Mouse (Mus musculus): Measurements from ENCODE around the gene Mthfs. TPM values are rescaled to one million over a fixed set of nuclear protein-coding genes. Genes with fewer than 3 reads are reported as not detected.
"Not testable (repeated sequence)": the region's sequence is repeated elsewhere in the genome, so short reads cannot be mapped to it uniquely, and the experiment has no call there.

Gene Mthfs
- 6.4 TPM for polyA plus RNA-seq (2012; fragmentation: generic; extraction: Trizol)

DNA sequence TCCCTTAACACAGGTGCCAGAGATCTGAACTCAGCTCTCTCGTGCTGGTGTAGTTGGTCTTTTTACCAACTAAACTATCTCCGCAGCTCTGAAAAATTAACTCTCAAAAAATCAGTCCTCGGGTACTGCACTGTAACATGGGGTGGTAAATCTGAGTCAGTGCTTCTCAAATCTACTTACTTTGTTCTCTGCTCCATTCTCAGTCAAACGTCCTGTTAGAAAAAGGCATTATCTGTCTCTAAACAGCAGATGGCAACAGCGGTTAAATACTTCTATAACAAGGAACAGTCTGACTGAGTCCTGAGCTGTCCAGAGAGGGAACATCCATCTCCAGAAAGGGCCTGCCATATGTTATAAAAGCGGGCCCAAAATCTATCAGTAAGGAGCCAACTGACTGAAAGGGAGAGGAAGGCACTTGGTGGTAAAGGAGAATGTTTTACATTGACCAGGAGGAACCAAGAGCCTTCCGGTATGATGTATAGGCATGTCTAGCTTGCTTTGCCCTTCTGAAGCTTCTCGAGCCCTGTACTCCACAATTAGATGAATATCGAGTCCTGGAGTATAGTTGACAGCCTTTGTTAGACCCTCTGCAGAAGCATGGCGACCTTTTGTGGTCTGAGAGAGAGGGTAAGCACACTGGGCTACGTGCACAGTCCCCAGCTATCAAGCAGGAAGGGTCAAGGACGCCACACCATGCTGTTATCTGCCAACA is at the start of gene Mthfs:
Gene Mthfs, plus strand, starts transcription at position 324 of the 712 bp plus-strand sequence.
- not testable (repeated sequence) for H3ac ChIP-seq (ENCODE audit: control insufficient read depth, insufficient read length); H3K27me3 ChIP-seq (ENCODE audit: control insufficient read depth, insufficient read depth, insufficient read length); H3K79me2 ChIP-seq (ENCODE audit: control insufficient read depth, insufficient read depth); H3K36me3 ChIP-seq (ENCODE audit: control insufficient read depth, insufficient read depth)
- Histone ChIP-seq H3K4me2 (ENCODE audit: low read depth) (peak within 1 kb of the TSS; percentile 74), H3K4me3 (peak within 1 kb of the TSS; percentile 23)

DNA sequence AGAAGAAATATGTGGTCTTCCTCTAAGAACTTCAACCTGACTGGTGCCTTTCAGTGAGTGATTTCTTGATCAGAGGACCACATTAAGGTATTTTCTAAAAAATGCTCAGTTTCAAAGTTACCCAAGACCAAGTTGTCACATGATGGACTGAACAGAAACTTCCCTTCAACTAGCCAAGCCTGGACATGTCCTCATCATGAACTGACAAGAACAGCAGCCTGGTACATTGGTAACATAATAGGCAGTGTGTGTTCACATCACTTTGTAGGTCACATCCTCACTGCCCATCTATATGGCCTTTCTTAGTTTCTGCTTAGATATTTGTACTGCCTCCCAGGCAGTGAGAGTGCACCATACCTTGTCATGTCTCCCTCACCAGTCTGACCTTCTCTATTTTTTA is 37.9 kb upstream of the Mthfs start:
- not testable (repeated sequence) for H3K79me2 ChIP-seq (ENCODE audit: control insufficient read depth, insufficient read depth); H3K36me3 ChIP-seq (ENCODE audit: control insufficient read depth, insufficient read depth); H3K4me3 ChIP-seq; H3K27me3 ChIP-seq (ENCODE audit: control insufficient read depth, insufficient read depth, insufficient read length); H3K4me2 ChIP-seq (ENCODE audit: low read depth); H3ac ChIP-seq (ENCODE audit: control insufficient read depth, insufficient read length)

DNA sequence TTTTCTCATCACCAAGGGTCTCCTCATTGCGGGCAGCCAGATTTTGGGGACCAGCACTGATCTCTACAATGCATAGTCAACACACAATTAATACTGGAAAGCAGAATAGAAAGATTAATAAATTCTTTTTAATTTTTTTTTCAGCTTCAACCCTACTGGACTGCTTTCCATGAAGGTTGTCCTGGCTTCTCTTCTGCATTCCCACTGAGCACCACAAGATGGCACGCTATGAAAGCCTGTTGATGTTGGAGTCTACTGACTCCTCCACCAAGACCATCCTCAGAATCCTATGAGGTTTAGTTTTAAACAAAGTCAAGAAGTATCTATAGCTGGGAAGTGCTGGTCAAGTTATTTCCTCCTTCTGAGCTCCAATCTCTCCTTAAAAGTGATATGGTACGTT is 31.6 kb upstream of the Mthfs start:
- not testable (repeated sequence) for H3K36me3 ChIP-seq (ENCODE audit: control insufficient read depth, insufficient read depth); H3K4me2 ChIP-seq (ENCODE audit: low read depth); H3K27me3 ChIP-seq (ENCODE audit: control insufficient read depth, insufficient read depth, insufficient read length); H3K4me3 ChIP-seq; H3ac ChIP-seq (ENCODE audit: control insufficient read depth, insufficient read length); H3K79me2 ChIP-seq (ENCODE audit: control insufficient read depth, insufficient read depth)

DNA sequence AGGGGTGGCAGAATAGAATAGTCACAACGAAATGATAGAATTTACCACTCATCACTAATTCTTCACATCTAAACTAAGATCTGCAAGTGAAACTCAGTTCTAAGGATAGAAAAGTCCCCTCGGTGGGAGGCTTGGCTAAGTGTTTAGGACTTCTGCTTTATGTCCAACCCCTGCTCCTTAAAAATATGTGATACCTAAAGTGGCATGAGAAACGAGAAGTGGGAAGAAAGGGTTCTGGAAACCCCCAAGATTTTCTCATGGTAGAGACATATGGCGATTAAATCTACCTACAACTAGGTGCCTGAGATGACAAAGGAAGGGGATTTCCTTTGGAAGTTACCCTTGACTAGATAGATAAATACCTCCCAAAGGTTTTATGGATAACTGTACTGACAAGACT is 31.0 kb upstream of the Mthfs start:
- not testable (repeated sequence) for H3K4me2 ChIP-seq (ENCODE audit: low read depth); H3K79me2 ChIP-seq (ENCODE audit: control insufficient read depth, insufficient read depth); H3ac ChIP-seq (ENCODE audit: control insufficient read depth, insufficient read length); H3K4me3 ChIP-seq; H3K27me3 ChIP-seq (ENCODE audit: control insufficient read depth, insufficient read depth, insufficient read length); H3K36me3 ChIP-seq (ENCODE audit: control insufficient read depth, insufficient read depth)

DNA sequence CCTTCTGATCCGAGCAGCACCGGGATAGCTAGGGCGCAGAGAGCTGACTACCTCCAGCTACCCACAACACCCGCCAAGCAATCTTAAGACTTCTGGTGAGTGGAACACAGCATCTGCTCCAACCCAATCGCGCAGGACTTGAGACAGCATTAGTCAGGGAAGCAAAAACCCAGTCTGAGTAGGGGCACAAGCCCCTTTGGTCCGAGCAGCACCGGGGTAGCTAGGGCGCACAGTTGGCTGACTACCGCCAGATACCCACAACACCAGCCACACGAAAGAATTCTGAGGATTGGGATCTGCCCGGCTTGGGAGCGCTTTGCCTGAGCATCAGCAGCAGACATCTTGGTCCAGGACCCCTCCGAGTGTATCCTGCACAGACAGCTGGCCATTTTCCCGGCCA is 23.5 kb upstream of the Mthfs start:
- not testable (repeated sequence) for H3K36me3 ChIP-seq (ENCODE audit: control insufficient read depth, insufficient read depth); H3K79me2 ChIP-seq (ENCODE audit: control insufficient read depth, insufficient read depth); H3ac ChIP-seq (ENCODE audit: control insufficient read depth, insufficient read length); H3K4me2 ChIP-seq (ENCODE audit: low read depth); H3K27me3 ChIP-seq (ENCODE audit: control insufficient read depth, insufficient read depth, insufficient read length); H3K4me3 ChIP-seq

DNA sequence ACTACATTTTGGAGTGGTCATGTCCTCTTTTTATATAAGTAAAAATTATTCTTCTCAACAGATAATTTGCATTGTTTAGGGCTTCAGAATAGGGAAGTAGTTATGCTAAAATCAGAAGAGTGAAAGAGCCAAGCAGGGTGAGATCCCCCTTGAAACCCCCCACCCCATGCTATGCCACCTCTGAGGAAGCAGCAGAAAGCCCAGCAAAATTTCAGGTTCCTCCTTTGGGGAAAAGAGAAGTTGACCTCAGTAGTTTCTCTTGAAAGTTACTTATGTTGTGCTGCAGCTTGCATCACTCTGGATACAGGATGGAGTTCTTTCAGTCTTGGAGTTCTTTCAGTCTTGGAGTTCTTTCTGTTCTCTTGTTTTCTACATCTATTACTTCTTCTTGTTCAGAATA is 15.0 kb upstream of the Mthfs start:
- not testable (repeated sequence) for H3ac ChIP-seq (ENCODE audit: control insufficient read depth, insufficient read length); H3K36me3 ChIP-seq (ENCODE audit: control insufficient read depth, insufficient read depth); H3K79me2 ChIP-seq (ENCODE audit: control insufficient read depth, insufficient read depth); H3K4me2 ChIP-seq (ENCODE audit: low read depth); H3K4me3 ChIP-seq; H3K27me3 ChIP-seq (ENCODE audit: control insufficient read depth, insufficient read depth, insufficient read length)

DNA sequence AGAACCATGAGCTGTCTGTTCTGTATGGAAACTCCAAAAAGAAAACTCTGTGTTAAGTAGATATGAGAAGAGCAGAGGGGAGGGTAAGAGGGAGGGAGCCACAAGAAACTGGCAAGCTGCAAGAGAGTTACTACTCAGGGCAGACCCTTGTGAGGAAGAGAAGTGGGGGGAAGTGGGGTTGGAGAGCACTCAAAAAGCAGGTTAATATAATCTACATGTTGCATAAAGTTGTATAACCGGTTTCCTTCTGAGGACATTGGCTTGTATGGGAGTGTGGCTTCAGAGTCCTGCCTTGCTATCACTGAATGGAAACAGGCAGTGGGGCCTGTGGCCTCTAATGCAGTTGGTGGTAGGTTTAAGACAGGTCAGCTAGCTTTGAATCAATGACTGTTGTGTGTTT is 13.0 kb upstream of the Mthfs start:
- not testable (repeated sequence) for H3K4me3 ChIP-seq; H3K36me3 ChIP-seq (ENCODE audit: control insufficient read depth, insufficient read depth); H3K79me2 ChIP-seq (ENCODE audit: control insufficient read depth, insufficient read depth); H3ac ChIP-seq (ENCODE audit: control insufficient read depth, insufficient read length); H3K4me2 ChIP-seq (ENCODE audit: low read depth); H3K27me3 ChIP-seq (ENCODE audit: control insufficient read depth, insufficient read depth, insufficient read length)

DNA sequence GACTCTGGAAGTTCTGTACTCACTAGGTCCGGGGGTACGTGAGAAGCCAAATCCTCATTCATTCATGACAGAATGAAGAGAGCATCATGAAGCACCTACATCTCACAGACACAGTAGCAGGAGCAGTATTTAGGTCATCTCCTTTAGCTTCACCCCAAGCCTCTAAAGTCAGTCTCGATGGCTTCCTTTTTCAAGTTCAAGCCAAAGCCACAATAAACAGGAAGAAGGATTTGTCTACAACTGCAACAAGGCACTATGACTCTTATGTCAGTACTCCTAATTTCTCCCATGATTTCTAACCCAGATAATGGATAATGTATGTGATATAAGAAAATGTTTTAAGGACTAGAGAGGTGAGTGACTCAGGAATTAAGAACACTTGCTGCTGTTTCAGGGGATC is 12.1 kb upstream of the Mthfs start:
- not testable (repeated sequence) for H3K79me2 ChIP-seq (ENCODE audit: control insufficient read depth, insufficient read depth); H3ac ChIP-seq (ENCODE audit: control insufficient read depth, insufficient read length); H3K4me2 ChIP-seq (ENCODE audit: low read depth); H3K36me3 ChIP-seq (ENCODE audit: control insufficient read depth, insufficient read depth); H3K27me3 ChIP-seq (ENCODE audit: control insufficient read depth, insufficient read depth, insufficient read length); H3K4me3 ChIP-seq

DNA sequence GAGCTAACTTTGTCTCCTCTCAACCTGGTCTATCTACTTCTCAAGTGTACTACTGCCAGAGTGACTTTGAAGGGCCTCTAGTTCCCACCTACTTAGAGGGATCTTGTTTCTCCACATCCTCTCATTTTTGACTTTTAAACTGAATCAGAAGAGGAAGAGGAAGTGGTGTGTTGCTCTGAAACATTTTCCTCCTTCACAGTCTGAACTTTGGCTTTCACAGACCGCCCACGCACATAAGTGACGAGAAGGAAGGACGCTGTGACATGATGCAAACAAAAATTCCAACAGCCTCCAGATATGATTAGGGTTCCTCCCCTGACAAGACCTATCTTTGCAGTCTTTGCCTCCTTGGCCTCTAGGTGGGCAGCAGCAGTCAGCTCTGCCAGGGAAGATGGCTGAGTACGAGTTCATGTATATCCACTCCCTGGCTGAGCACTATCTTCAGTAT is 11.5 kb upstream of the Mthfs start, which contains the start of the genes Bcl2a1b and Gm29094:
Gene Bcl2a1b, plus strand, starts transcription at position 241 of the 448 bp plus-strand sequence.
Gene Gm29094, plus strand, starts transcription at position 411 of the 448 bp plus-strand sequence.
- H3K27me3 ChIP-seq (ENCODE audit: control insufficient read depth, insufficient read depth, insufficient read length); H3K4me3 ChIP-seq; H3K36me3 ChIP-seq (ENCODE audit: control insufficient read depth, insufficient read depth); H3ac ChIP-seq (ENCODE audit: control insufficient read depth, insufficient read length); H3K79me2 ChIP-seq (ENCODE audit: control insufficient read depth, insufficient read depth); H3K4me2 ChIP-seq (ENCODE audit: low read depth): not testable (repeated sequence)

DNA sequence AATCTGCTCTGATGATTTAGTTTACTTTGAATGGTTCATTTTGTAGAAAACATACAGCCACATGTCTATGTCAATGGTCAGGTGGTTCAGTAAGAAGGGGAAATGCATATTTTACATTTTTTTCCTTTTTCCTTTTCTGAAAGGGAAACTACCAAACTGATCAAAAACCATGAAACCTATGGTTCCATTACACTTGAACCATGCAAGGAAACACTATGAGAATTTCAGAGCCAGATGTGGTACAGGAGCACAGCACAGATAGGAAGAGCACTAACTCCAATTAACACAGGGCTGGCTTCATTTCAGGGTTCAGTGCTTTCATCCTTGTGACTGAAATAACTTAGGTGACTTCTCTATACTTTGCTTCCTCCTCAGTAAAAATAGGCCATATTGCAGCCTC is 8.2 kb upstream of the Mthfs start:
- not testable (repeated sequence) for H3K36me3 ChIP-seq (ENCODE audit: control insufficient read depth, insufficient read depth); H3K79me2 ChIP-seq (ENCODE audit: control insufficient read depth, insufficient read depth); H3K4me3 ChIP-seq; H3K4me2 ChIP-seq (ENCODE audit: low read depth); H3ac ChIP-seq (ENCODE audit: control insufficient read depth, insufficient read length); H3K27me3 ChIP-seq (ENCODE audit: control insufficient read depth, insufficient read depth, insufficient read length)

DNA sequence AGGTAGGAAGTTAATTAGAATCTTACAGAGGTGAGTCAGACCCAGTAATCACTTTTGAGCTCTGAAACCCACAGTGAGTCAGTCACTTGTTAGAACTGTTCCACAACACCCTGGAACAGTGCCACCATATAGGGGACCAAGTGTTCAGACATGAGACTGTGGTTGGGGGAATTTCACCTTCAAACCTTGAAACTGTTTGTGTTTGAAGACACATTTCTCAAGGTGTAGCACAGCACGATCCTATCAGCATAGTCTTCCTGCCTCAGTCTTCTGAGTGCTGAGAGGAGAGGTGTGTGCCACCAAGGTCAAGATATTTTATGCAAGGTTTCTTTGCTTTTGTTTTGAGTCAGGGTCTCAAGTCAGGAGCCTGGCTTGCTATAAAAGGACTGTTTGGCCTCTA is 1.5 kb upstream of the Mthfs start:
- not testable (repeated sequence) for H3K4me2 ChIP-seq (ENCODE audit: low read depth); H3K4me3 ChIP-seq; H3K36me3 ChIP-seq (ENCODE audit: control insufficient read depth, insufficient read depth); H3ac ChIP-seq (ENCODE audit: control insufficient read depth, insufficient read length); H3K27me3 ChIP-seq (ENCODE audit: control insufficient read depth, insufficient read depth, insufficient read length); H3K79me2 ChIP-seq (ENCODE audit: control insufficient read depth, insufficient read depth)

DNA sequence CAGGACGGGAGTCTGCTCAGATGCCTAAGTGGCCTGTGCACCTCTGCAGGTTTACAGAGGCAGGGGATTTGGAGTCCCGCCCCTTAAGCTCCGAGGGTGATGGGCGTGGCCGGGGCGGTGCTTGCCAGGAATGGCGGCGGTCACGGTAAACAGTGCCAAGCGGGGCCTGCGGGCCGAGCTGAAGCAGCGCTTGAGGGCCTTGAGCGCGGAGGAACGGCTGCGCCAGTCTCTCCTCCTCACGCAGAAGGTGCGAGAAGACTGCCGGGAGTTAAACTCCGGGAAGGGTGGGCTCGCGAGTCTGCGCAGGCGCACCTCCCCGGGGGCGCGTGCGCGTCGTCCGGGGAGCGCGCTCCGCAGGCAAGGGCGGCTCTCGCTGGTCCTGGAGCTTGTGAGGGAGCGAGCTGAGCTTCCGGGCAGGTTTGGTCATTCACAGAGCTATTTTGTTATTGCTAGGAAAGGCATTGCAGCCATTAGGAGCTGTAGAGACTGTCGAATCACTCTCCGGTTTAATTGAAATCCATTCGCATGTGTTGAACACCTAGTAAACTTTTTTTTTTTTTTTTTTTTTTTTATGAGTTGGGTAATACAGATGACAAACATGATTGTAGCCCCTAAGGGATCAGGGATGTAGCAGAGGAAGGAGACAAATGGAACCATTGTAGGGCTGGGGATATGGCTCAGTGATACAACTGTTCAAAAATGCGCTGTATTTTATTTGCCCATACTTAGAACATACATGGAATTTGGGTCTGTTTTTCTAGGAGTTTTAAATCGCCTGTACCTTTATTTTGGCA is 786 bp downstream of the Mthfs start:
- peak overlapping the region; percentile 23 for H3K4me3 ChIP-seq
- not testable (repeated sequence) for H3K79me2 ChIP-seq (ENCODE audit: control insufficient read depth, insufficient read depth); H3K36me3 ChIP-seq (ENCODE audit: control insufficient read depth, insufficient read depth); H3K27me3 ChIP-seq (ENCODE audit: control insufficient read depth, insufficient read depth, insufficient read length); H3ac ChIP-seq (ENCODE audit: control insufficient read depth, insufficient read length)
- H3K4me2 ChIP-seq (ENCODE audit: low read depth): peak overlapping the region; percentile 74

DNA sequence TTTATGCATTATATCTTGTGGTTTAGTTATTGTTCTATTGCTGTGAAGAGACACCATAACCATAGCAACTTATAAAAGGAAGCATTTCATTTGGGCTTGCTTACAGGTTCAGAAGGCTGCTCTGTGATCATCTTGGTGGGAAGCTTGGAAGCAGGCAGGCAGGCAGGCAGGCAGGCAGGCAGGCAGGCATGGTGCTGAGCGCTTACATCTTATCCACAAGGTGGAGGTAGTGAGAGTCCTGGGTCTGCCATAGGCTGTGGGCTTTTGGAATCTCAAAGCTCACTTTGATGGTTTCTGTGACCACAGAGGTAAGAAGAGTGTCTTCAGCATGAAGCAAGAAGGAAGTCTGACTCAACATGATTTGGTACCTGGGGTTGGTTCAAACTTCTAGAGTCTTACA is 2.0 kb downstream of the Mthfs start:
- H3K36me3 ChIP-seq (ENCODE audit: control insufficient read depth, insufficient read depth); H3K27me3 ChIP-seq (ENCODE audit: control insufficient read depth, insufficient read depth, insufficient read length); H3K4me2 ChIP-seq (ENCODE audit: low read depth); H3K4me3 ChIP-seq; H3K79me2 ChIP-seq (ENCODE audit: control insufficient read depth, insufficient read depth); H3ac ChIP-seq (ENCODE audit: control insufficient read depth, insufficient read length): not testable (repeated sequence)
